Mouse (Mus musculus): ENCODE results near the gene Klhl40. TPM values are rescaled to one million over a fixed set of nuclear protein-coding genes. Genes with fewer than 3 reads are reported as not detected.

The Klhl40 gene
- polyA plus RNA-seq, 1 experiment from 2014 or later: 0.08 TPM

GRCm38 (mm10) chr9:121819073-121819770, 41.8 kb downstream of the Klhl40 start:
- WGBS: 80% methylated on average over 9 of the region's 9 CpGs
- no peak for ATAC-seq (ENCODE audit: low FRiP score, low TSS enrichment)
- H3K4me2 ChIP-seq (replicated peaks; ENCODE audit: low read depth, low read length): no peak overlapping the region
- no peak overlapping the region for H3K4me3 ChIP-seq (ENCODE audit: low read length)
- H3K27ac ChIP-seq (ENCODE audit: low read depth, low read length): no peak overlapping the region
- H3K4me1 ChIP-seq (ENCODE audit: control insufficient read depth, insufficient read depth, low read length): no peaks in the 10 kb centered on the region
- no peaks in the 10 kb centered on the region for H3K27me3 ChIP-seq (ENCODE audit: control insufficient read depth, insufficient read depth, low read length)
- H3K9me3 ChIP-seq (ENCODE audit: control insufficient read depth, low read length): no peaks in the 10 kb centered on the region
- no peaks in the 10 kb centered on the region for H3K36me3 ChIP-seq (ENCODE audit: control insufficient read depth, insufficient read depth, low read length)
- H3K9ac ChIP-seq (ENCODE audit: low read depth, low read length): no peak overlapping the region

- ATAC-seq (ENCODE audit: low FRiP score, low TSS enrichment): no peak
- Histone ChIP-seq H3K27ac (ENCODE audit: low read depth, low read length) (no peak overlapping the region), H3K4me2 (replicated peaks; ENCODE audit: low read depth, low read length) (no peak overlapping the region), H3K27me3 (ENCODE audit: control insufficient read depth, insufficient read depth, low read length) (no peaks in the 10 kb centered on the region), H3K9me3 (ENCODE audit: control insufficient read depth, low read length) (no peaks in the 10 kb centered on the region), H3K4me3 (ENCODE audit: low read length) (no peak overlapping the region), H3K36me3 (ENCODE audit: control insufficient read depth, insufficient read depth, low read length) (no peaks in the 10 kb centered on the region), H3K4me1 (ENCODE audit: control insufficient read depth, insufficient read depth, low read length) (no peaks in the 10 kb centered on the region), H3K9ac (ENCODE audit: low read depth, low read length) (no peak overlapping the region)
- WGBS: 62% methylated on average over 7 of the region's 7 CpGs
These were observed 42.5 kb downstream of the Klhl40 start for GRCm38 (mm10) chr9:121819771-121820471.

GRCm38 (mm10) chr9:121820765-121821164, 43.4 kb downstream of the Klhl40 start:
- Histone ChIP-seq H3K36me3 (ENCODE audit: control insufficient read depth, insufficient read depth, low read length) (no peaks in the 10 kb centered on the region), H3K27ac (ENCODE audit: low read depth, low read length) (no peak overlapping the region), H3K4me2 (replicated peaks; ENCODE audit: low read depth, low read length) (no peak overlapping the region), H3K4me3 (ENCODE audit: low read length) (no peak overlapping the region), H3K9me3 (ENCODE audit: control insufficient read depth, low read length) (no peaks in the 10 kb centered on the region), H3K4me1 (ENCODE audit: control insufficient read depth, insufficient read depth, low read length) (no peaks in the 10 kb centered on the region), H3K9ac (ENCODE audit: low read depth, low read length) (no peak overlapping the region), H3K27me3 (ENCODE audit: control insufficient read depth, insufficient read depth, low read length) (no peaks in the 10 kb centered on the region)
- WGBS: 67% methylated on average over 5 of the region's 5 CpGs
- ATAC-seq (ENCODE audit: low FRiP score, low TSS enrichment): no peak

GRCm38 (mm10) chr9:121822585-121822991, 45.2 kb downstream of the Klhl40 start:
- ATAC-seq (ENCODE audit: low FRiP score, low TSS enrichment): 0 out of 2 replicates have a peak, but pooled peaks have one; percentile 20
- 67% methylated on average over 6 of the region's 6 CpGs for WGBS
- no peaks in the 10 kb centered on the region for H3K36me3 ChIP-seq (ENCODE audit: control insufficient read depth, insufficient read depth, low read length)
- no peak overlapping the region for H3K4me2 ChIP-seq (replicated peaks; ENCODE audit: low read depth, low read length)
- H3K9ac ChIP-seq (ENCODE audit: low read depth, low read length): no peak overlapping the region
- no peaks in the 10 kb centered on the region for H3K9me3 ChIP-seq (ENCODE audit: control insufficient read depth, low read length)
- no peak overlapping the region for H3K27ac ChIP-seq (ENCODE audit: low read depth, low read length)
- H3K4me3 ChIP-seq (ENCODE audit: low read length): no peak overlapping the region
- no peaks in the 10 kb centered on the region for H3K27me3 ChIP-seq (ENCODE audit: control insufficient read depth, insufficient read depth, low read length)
- no peaks in the 10 kb centered on the region for H3K4me1 ChIP-seq (ENCODE audit: control insufficient read depth, insufficient read depth, low read length)

GRCm38 (mm10) chr9:121823051-121823450, 45.6 kb downstream of the Klhl40 start:
- H3K4me3 ChIP-seq (ENCODE audit: low read length): no peak overlapping the region
- WGBS: 91% methylated on average over 1 of the region's 1 CpGs
- H3K36me3 ChIP-seq (ENCODE audit: control insufficient read depth, insufficient read depth, low read length): no peaks in the 10 kb centered on the region
- 0 out of 2 replicates have a peak, but pooled peaks have one; percentile 4 for ATAC-seq (ENCODE audit: low FRiP score, low TSS enrichment)
- no peak overlapping the region for H3K4me2 ChIP-seq (replicated peaks; ENCODE audit: low read depth, low read length)
- no peaks in the 10 kb centered on the region for H3K27me3 ChIP-seq (ENCODE audit: control insufficient read depth, insufficient read depth, low read length)
- no peak overlapping the region for H3K9ac ChIP-seq (ENCODE audit: low read depth, low read length)
- H3K9me3 ChIP-seq (ENCODE audit: control insufficient read depth, low read length): no peaks in the 10 kb centered on the region
- H3K4me1 ChIP-seq (ENCODE audit: control insufficient read depth, insufficient read depth, low read length): no peaks in the 10 kb centered on the region
- no peak overlapping the region for H3K27ac ChIP-seq (ENCODE audit: low read depth, low read length)

- no peak for ATAC-seq (ENCODE audit: low FRiP score, low TSS enrichment)
- Histone ChIP-seq H3K9me3 (ENCODE audit: control insufficient read depth, low read length) (no peaks in the 10 kb centered on the region), H3K4me3 (ENCODE audit: low read length) (no peak overlapping the region), H3K27ac (ENCODE audit: low read depth, low read length) (no peak overlapping the region), H3K4me1 (ENCODE audit: control insufficient read depth, insufficient read depth, low read length) (no peaks in the 10 kb centered on the region), H3K36me3 (ENCODE audit: control insufficient read depth, insufficient read depth, low read length) (no peaks in the 10 kb centered on the region), H3K9ac (ENCODE audit: low read depth, low read length) (no peak overlapping the region), H3K4me2 (replicated peaks; ENCODE audit: low read depth, low read length) (no peak overlapping the region), H3K27me3 (ENCODE audit: control insufficient read depth, insufficient read depth, low read length) (no peaks in the 10 kb centered on the region)
- 83% methylated on average over 7 of the region's 7 CpGs for WGBS
These were observed 46.6 kb downstream of the Klhl40 start for GRCm38 (mm10) chr9:121823991-121824390.

GRCm38 (mm10) chr9:121826356-121826755, 48.9 kb downstream of the Klhl40 start:
- 91% methylated on average over 3 of the region's 3 CpGs for WGBS

GRCm38 (mm10) chr9:121828314-121828713, 50.9 kb downstream of the Klhl40 start:
- no peak overlapping the region for H3K27ac ChIP-seq (ENCODE audit: low read depth, low read length)
- H3K27me3 ChIP-seq (ENCODE audit: control insufficient read depth, insufficient read depth, low read length): no peaks in the 10 kb centered on the region
- no peak for ATAC-seq (ENCODE audit: low FRiP score, low TSS enrichment)
- no peak overlapping the region for H3K9ac ChIP-seq (ENCODE audit: low read depth, low read length)
- no peaks in the 10 kb centered on the region for H3K4me1 ChIP-seq (ENCODE audit: control insufficient read depth, insufficient read depth, low read length)
- 72% methylated on average over 6 of the region's 6 CpGs for WGBS
- H3K36me3 ChIP-seq (ENCODE audit: control insufficient read depth, insufficient read depth, low read length): no peaks in the 10 kb centered on the region
- no peaks in the 10 kb centered on the region for H3K9me3 ChIP-seq (ENCODE audit: control insufficient read depth, low read length)
- H3K4me2 ChIP-seq (replicated peaks; ENCODE audit: low read depth, low read length): no peak overlapping the region
- no peak overlapping the region for H3K4me3 ChIP-seq (ENCODE audit: low read length)

More at GRCm38 (mm10) chr9:121826356-121826755, 48.9 kb downstream of the Klhl40 start:
- Histone ChIP-seq H3K4me1 (ENCODE audit: control insufficient read depth, insufficient read depth, low read length) (no peaks in the 10 kb centered on the region), H3K36me3 (ENCODE audit: control insufficient read depth, insufficient read depth, low read length) (no peaks in the 10 kb centered on the region), H3K4me2 (replicated peaks; ENCODE audit: low read depth, low read length) (no peak overlapping the region), H3K27ac (ENCODE audit: low read depth, low read length) (no peak overlapping the region), H3K9me3 (ENCODE audit: control insufficient read depth, low read length) (no peaks in the 10 kb centered on the region), H3K4me3 (ENCODE audit: low read length) (no peak overlapping the region), H3K9ac (ENCODE audit: low read depth, low read length) (no peak overlapping the region), H3K27me3 (ENCODE audit: control insufficient read depth, insufficient read depth, low read length) (no peaks in the 10 kb centered on the region)
- no peak for ATAC-seq (ENCODE audit: low FRiP score, low TSS enrichment)

GRCm38 (mm10) chr9:121829270-121829992, 52.0 kb downstream of the Klhl40 start:
- Histone ChIP-seq H3K4me3 (ENCODE audit: low read length) (no peak overlapping the region), H3K4me2 (replicated peaks; ENCODE audit: low read depth, low read length) (no peak overlapping the region), H3K9ac (ENCODE audit: low read depth, low read length) (no peak overlapping the region), H3K27ac (ENCODE audit: low read depth, low read length) (no peak overlapping the region), H3K4me1 (ENCODE audit: control insufficient read depth, insufficient read depth, low read length) (no peaks in the 10 kb centered on the region), H3K36me3 (ENCODE audit: control insufficient read depth, insufficient read depth, low read length) (no peaks in the 10 kb centered on the region), H3K27me3 (ENCODE audit: control insufficient read depth, insufficient read depth, low read length) (no peaks in the 10 kb centered on the region), H3K9me3 (ENCODE audit: control insufficient read depth, low read length) (no peaks in the 10 kb centered on the region)
- ATAC-seq (ENCODE audit: low FRiP score, low TSS enrichment): no peak
- WGBS: 67% methylated on average over 7 of the region's 7 CpGs
